13 mouse cellular contexts compared by ENCODE assay signal in genomic region chr12:53746653-53747052, GRCm38 (mm10).
A peak's percentile ranks its signal among the peaks of the same experiment; 100 is the strongest.
DNase-seq lines count a peak whose midpoint lies in the region; ATAC-seq and TF ChIP-seq lines count a peak whose summit lies in the region.
"Had no signal": no experiment of that assay in that cellular context is flagged by ENCODE, and none has a peak within 500 bp of the region (broad histone marks: within the 10 kb centered on the region; RNA-seq: fewer than 3 reads in every experiment).

No protein-coding gene starts in this region.

- no peaks in the 10 kb centered on the region for H3K36me3 ChIP-seq in intestine, postnatal 0 days (ENCODE audit: control insufficient read depth, insufficient read depth)
- H3K36me3 ChIP-seq in intestine, embryonic 16.5 days (ENCODE audit: control insufficient read depth, insufficient read depth, low read length) = no peaks in the 10 kb centered on the region
- no peaks in the 10 kb centered on the region for H3K36me3 ChIP-seq in midbrain, embryonic 14.5 days (ENCODE audit: control insufficient read depth, insufficient read depth, low read length)
- no peaks in the 10 kb centered on the region for H3K36me3 ChIP-seq in midbrain, embryonic 13.5 days
- H3K36me3 ChIP-seq: embryonic facial prominence, embryonic 12.5 days; hindbrain, embryonic 10.5 days; limb, embryonic 12.5 days had no signal

- peak; percentile 52 for TF ChIP-seq CTCF in intestine, postnatal 0 days (IDR thresholded peaks at IDR 0.05; ENCODE audit: low read depth)

- H3K4me1 ChIP-seq in intestine, postnatal 0 days (replicated peaks; ENCODE audit: control insufficient read depth, insufficient read depth, low read length) = no peaks in the 10 kb centered on the region
- no peaks in the 10 kb centered on the region for H3K4me1 ChIP-seq in intestine, embryonic 16.5 days (ENCODE audit: control insufficient read depth, insufficient read depth, low read length)
- peaks cover 10% of the 10 kb centered on the region for H3K4me1 ChIP-seq in midbrain, embryonic 14.5 days (ENCODE audit: control insufficient read depth, insufficient read depth, low read length)
- H3K4me1 ChIP-seq in midbrain, embryonic 13.5 days (replicated peaks) = peaks cover 18% of the 10 kb centered on the region
- H3K4me1 ChIP-seq: embryonic facial prominence, embryonic 12.5 days had no signal

- ATAC-seq in intestine, postnatal 0 days = no peak
- ATAC-seq in intestine, embryonic 16.5 days = no peak
- no peak for ATAC-seq in midbrain, embryonic 14.5 days (ENCODE audit: low FRiP score, low TSS enrichment)
- no peak for ATAC-seq in midbrain, embryonic 13.5 days

- H3K27me3 ChIP-seq in intestine, postnatal 0 days (replicated peaks; ENCODE audit: control insufficient read depth, insufficient read depth, low read length) = no peaks in the 10 kb centered on the region
- no peaks in the 10 kb centered on the region for H3K27me3 ChIP-seq in intestine, embryonic 16.5 days (replicated peaks; ENCODE audit: control insufficient read depth, insufficient read depth, low read length)
- no peaks in the 10 kb centered on the region for H3K27me3 ChIP-seq in midbrain, embryonic 14.5 days (ENCODE audit: control insufficient read depth, insufficient read depth, low read length)
- H3K27me3 ChIP-seq in midbrain, embryonic 13.5 days = no peaks in the 10 kb centered on the region
- H3K27me3 ChIP-seq: embryonic facial prominence, embryonic 12.5 days; limb, embryonic 12.5 days had no signal

- peak; percentile 59 for DNase-seq in midbrain, embryonic 14.5 days
- peak; percentile 3 for DNase-seq in ZHBTc4 (ENCODE audit: low read depth, low spot score)
- peak; percentile 10 for DNase-seq in lung, postnatal 14 days
- DNase-seq in gastrocnemius, postnatal 10 days = no peak
- DNase-seq: cerebellum, adult 9-11 months; kidney, adult 8-10 months had no signal

- no peaks in the 10 kb centered on the region for H3K9me3 ChIP-seq in intestine, postnatal 0 days (ENCODE audit: control insufficient read depth)
- H3K9me3 ChIP-seq in intestine, embryonic 16.5 days (ENCODE audit: control insufficient read depth, low read length) = no peaks in the 10 kb centered on the region
- no peaks in the 10 kb centered on the region for H3K9me3 ChIP-seq in midbrain, embryonic 14.5 days (ENCODE audit: control insufficient read depth, low read length)
- H3K9me3 ChIP-seq in midbrain, embryonic 13.5 days = no peaks in the 10 kb centered on the region
- H3K9me3 ChIP-seq: embryonic facial prominence, embryonic 12.5 days; hindbrain, embryonic 10.5 days; limb, embryonic 12.5 days had no signal

- no peak overlapping the region for H3K4me3 ChIP-seq in intestine, postnatal 0 days (ENCODE audit: low read depth, low read length)
- H3K4me3 ChIP-seq in intestine, embryonic 16.5 days (ENCODE audit: low read length) = no peak overlapping the region
- H3K4me3 ChIP-seq in midbrain, embryonic 14.5 days (replicated peaks; ENCODE audit: low read depth, low read length) = no peak overlapping the region
- H3K4me3 ChIP-seq in midbrain, embryonic 13.5 days (replicated peaks) = no peak overlapping the region
- H3K4me3 ChIP-seq: embryonic facial prominence, embryonic 12.5 days; hindbrain, embryonic 10.5 days; limb, embryonic 12.5 days had no signal

- 74% methylated on average over 5 of the region's 5 CpGs for WGBS in intestine, postnatal 0 days
- WGBS in intestine, embryonic 16.5 days = 64% methylated on average over 5 of the region's 5 CpGs
- WGBS in midbrain, embryonic 14.5 days = 59% methylated on average over 5 of the region's 5 CpGs
- WGBS in midbrain, embryonic 13.5 days = 66% methylated on average over 5 of the region's 5 CpGs

- no peak overlapping the region for H3K27ac ChIP-seq in intestine, postnatal 0 days (ENCODE audit: low read depth, low read length)
- no peak overlapping the region for H3K27ac ChIP-seq in intestine, embryonic 16.5 days (ENCODE audit: low read length)
- no peak overlapping the region for H3K27ac ChIP-seq in midbrain, embryonic 14.5 days (replicated peaks; ENCODE audit: low read depth, low read length)
- H3K27ac ChIP-seq in midbrain, embryonic 13.5 days = no peak overlapping the region
- H3K27ac ChIP-seq: embryonic facial prominence, embryonic 12.5 days; hindbrain, embryonic 10.5 days; limb, embryonic 12.5 days; macrophage had no signal

- no peak overlapping the region for H3K4me2 ChIP-seq in intestine, postnatal 0 days (replicated peaks; ENCODE audit: low read depth)
- H3K4me2 ChIP-seq in intestine, embryonic 16.5 days (ENCODE audit: low read depth, low read length) = no peak overlapping the region
- H3K4me2 ChIP-seq in midbrain, embryonic 14.5 days (ENCODE audit: low read length) = no peak overlapping the region
- H3K4me2 ChIP-seq in midbrain, embryonic 13.5 days (replicated peaks) = no peak overlapping the region
- H3K4me2 ChIP-seq: embryonic facial prominence, embryonic 12.5 days; limb, embryonic 12.5 days had no signal

- H3K9ac ChIP-seq in intestine, postnatal 0 days (ENCODE audit: low read depth, low read length) = no peak overlapping the region
- H3K9ac ChIP-seq in intestine, embryonic 16.5 days (ENCODE audit: low read depth, low read length) = no peak overlapping the region
- no peak overlapping the region for H3K9ac ChIP-seq in midbrain, embryonic 14.5 days (replicated peaks; ENCODE audit: low read length)
- no peak overlapping the region for H3K9ac ChIP-seq in midbrain, embryonic 13.5 days (replicated peaks)
- H3K9ac ChIP-seq: embryonic facial prominence, embryonic 12.5 days; limb, embryonic 12.5 days had no signal
